Mouse (Mus musculus) liver, embryonic 14.5 days (tissue): ENCODE data around the gene Pygm.

Experiments used
- CTCF ChIP-seq: IDR thresholded peaks from 2 replicates; pipeline ENCODE4 v1.5.1; 2016; ENCODE audit warnings: antibody characterized with exemption, low read depth, control low read depth
- EP300 ChIP-seq: IDR thresholded peaks from 2 replicates; pipeline ENCODE4 v1.6.1; 2016; ENCODE audit warnings: antibody characterized with exemption, low read depth

- no peak for TF ChIP-seq CTCF
- no peak for TF ChIP-seq EP300
Observed at GRCm38 (mm10) chr19:6425595-6425994, 41.4 kb downstream of the Pygm start.
